23 mouse cellular contexts compared by ENCODE assay signal in genomic region chr2:102056144-102056543, GRCm38 (mm10).
DNase-seq lines count a peak whose midpoint lies in the region; ATAC-seq and TF ChIP-seq lines count a peak whose summit lies in the region.
"Had no signal": no experiment of that assay in that cellular context is flagged by ENCODE, and none has a peak within 500 bp of the region (broad histone marks: within the 10 kb centered on the region; RNA-seq: fewer than 3 reads in every experiment).

No protein-coding gene starts in this region.

- no peak for TF ChIP-seq POLR2A in heart, adult 2 months (IDR thresholded peaks at IDR 0.05; ENCODE audit: insufficient read depth, low read depth, low read length)
- TF ChIP-seq POLR2A in spleen, adult 2 months (IDR thresholded peaks at IDR 0.05; ENCODE audit: low read depth, low read length), result no peak

- no peak overlapping the region for H3K4me2 ChIP-seq in heart, postnatal 0 days (ENCODE audit: low read depth, low read length)
- H3K4me2 ChIP-seq: embryonic facial prominence, embryonic 13.5 days; heart, embryonic 12.5 days; hindbrain, embryonic 12.5 days; liver, embryonic 11.5 days; midbrain, embryonic 11.5 days had no signal

- TF ChIP-seq CTCF in heart, postnatal 0 days (IDR thresholded peaks at IDR 0.05; ENCODE audit: low read depth), result no peak
- no peak for TF ChIP-seq CTCF in heart, adult 2 months (IDR thresholded peaks at IDR 0.05)
- no peak for TF ChIP-seq CTCF in spleen, adult 2 months (IDR thresholded peaks at IDR 0.05; ENCODE audit: extremely low read depth, insufficient read depth, insufficient read length, insufficient replicate concordance)

- H3K9ac ChIP-seq in heart, postnatal 0 days (replicated peaks; ENCODE audit: low read depth, low read length), result no peak overlapping the region
- no peak overlapping the region for H3K9ac ChIP-seq in heart, adult 2 months (ENCODE audit: low read depth, low read length)
- H3K9ac ChIP-seq: embryonic facial prominence, embryonic 13.5 days; heart, embryonic 12.5 days; hindbrain, embryonic 12.5 days had no signal

- H3K79me2 ChIP-seq in heart, adult 2 months (replicated peaks; ENCODE audit: control insufficient read depth, insufficient read depth, low read length), result no peaks in the 10 kb centered on the region

- intact Hi-C loops in heart, adult 2 months (cut with DNase I), result no loop called here

- ATAC-seq in heart, postnatal 0 days (ENCODE audit: insufficient read depth, low read depth), result no peak
- ATAC-seq: CD4-positive, CD25-positive, alpha-beta regulatory T cell, adult 4 months; forebrain, embryonic 14.5 days had no signal

- H3K36me3 ChIP-seq in heart, postnatal 0 days (replicated peaks; ENCODE audit: control insufficient read depth, insufficient read depth, low read length), result no peaks in the 10 kb centered on the region
- no peaks in the 10 kb centered on the region for H3K36me3 ChIP-seq in heart, adult 2 months (ENCODE audit: control insufficient read depth, insufficient read depth, low read length)
- no peaks in the 10 kb centered on the region for H3K36me3 ChIP-seq in spleen, adult 2 months (ENCODE audit: control insufficient read depth, insufficient read depth, low read length)
- H3K36me3 ChIP-seq in embryonic facial prominence, embryonic 10.5 days (replicated peaks), result peaks cover 65% of the 10 kb centered on the region

- no peak for TF ChIP-seq EP300 in heart, postnatal 0 days (IDR thresholded peaks at IDR 0.05; ENCODE audit: low read depth)
- no peak for TF ChIP-seq EP300 in heart, adult 2 months (IDR thresholded peaks at IDR 0.05; ENCODE audit: insufficient read depth, low read depth, low read length)

- 72% methylated on average over 8 of the region's 8 CpGs for WGBS in heart, postnatal 0 days
- 52% methylated on average over 8 of the region's 8 CpGs for WGBS in heart, adult 2 months
- WGBS in spleen, adult 2 months, result 38% methylated on average over 8 of the region's 8 CpGs
- 90% methylated on average over 8 of the region's 8 CpGs for WGBS in embryonic facial prominence, embryonic 10.5 days

- no peaks in the 10 kb centered on the region for H3K9me3 ChIP-seq in heart, postnatal 0 days (replicated peaks; ENCODE audit: control insufficient read depth, low read length)
- no peaks in the 10 kb centered on the region for H3K9me3 ChIP-seq in embryonic facial prominence, embryonic 10.5 days
- H3K9me3 ChIP-seq: embryonic facial prominence, embryonic 13.5 days; heart, embryonic 12.5 days; hindbrain, embryonic 12.5 days had no signal

- no peak overlapping the region for H3K4me3 ChIP-seq in heart, postnatal 0 days (ENCODE audit: low read depth, low read length)
- H3K4me3 ChIP-seq in heart, adult 2 months, result no peak overlapping the region
- H3K4me3 ChIP-seq in spleen, adult 2 months (ENCODE audit: extremely low read depth, insufficient read depth, insufficient read length), result no peak overlapping the region
- H3K4me3 ChIP-seq in embryonic facial prominence, embryonic 10.5 days, result no peak overlapping the region
- H3K4me3 ChIP-seq: embryonic facial prominence, embryonic 13.5 days; erythroblast, embryonic 14.5 days; heart, embryonic 12.5 days; hindbrain, embryonic 12.5 days had no signal

- H3K27me3 ChIP-seq in heart, postnatal 0 days (ENCODE audit: control insufficient read depth, insufficient read depth, low read length), result no peaks in the 10 kb centered on the region
- no peaks in the 10 kb centered on the region for H3K27me3 ChIP-seq in heart, adult 2 months (ENCODE audit: control insufficient read depth, insufficient read depth, low read length)
- no peaks in the 10 kb centered on the region for H3K27me3 ChIP-seq in spleen, adult 2 months (ENCODE audit: control insufficient read depth, insufficient read depth, low read length)
- no peaks in the 10 kb centered on the region for H3K27me3 ChIP-seq in embryonic facial prominence, embryonic 10.5 days (replicated peaks; ENCODE audit: low read depth, poor library complexity, severe bottlenecking)
- H3K27me3 ChIP-seq: embryonic facial prominence, embryonic 13.5 days; heart, embryonic 12.5 days; hindbrain, embryonic 12.5 days had no signal

- peaks cover 6% of the 10 kb centered on the region; the same call in 1 of the 2 replicates for H3K4me1 ChIP-seq in heart, postnatal 0 days (ENCODE audit: control insufficient read depth, insufficient read depth)
- H3K4me1 ChIP-seq in heart, adult 2 months (ENCODE audit: control insufficient read depth, insufficient read depth, low read length), result peaks cover 3% of the 10 kb centered on the region
- H3K4me1 ChIP-seq in spleen, adult 2 months (ENCODE audit: control insufficient read depth, insufficient read depth, insufficient read length), result peaks cover 19% of the 10 kb centered on the region; the same call in 1 of the 2 replicates
- peaks cover 15% of the 10 kb centered on the region for H3K4me1 ChIP-seq in embryonic facial prominence, embryonic 10.5 days
- H3K4me1 ChIP-seq: embryonic facial prominence, embryonic 13.5 days had no signal

- peak overlapping the region; percentile 55; the same call in 1 of the 2 replicates for H3K27ac ChIP-seq in heart, postnatal 0 days (ENCODE audit: low read depth)
- no peak overlapping the region for H3K27ac ChIP-seq in heart, adult 2 months
- H3K27ac ChIP-seq in spleen, adult 2 months (ENCODE audit: insufficient read depth, low read length), result peak overlapping the region; percentile 74
- no peak overlapping the region for H3K27ac ChIP-seq in embryonic facial prominence, embryonic 10.5 days (replicated peaks)
- H3K27ac ChIP-seq: embryonic facial prominence, embryonic 13.5 days; hindbrain, embryonic 12.5 days; kidney, postnatal 0 days had no signal

- no peak for DNase-seq in heart, postnatal 0 days (ENCODE audit: low spot score)
- DNase-seq in heart, adult 2 months, result no peak
- DNase-seq in spleen, adult 2 months (ENCODE audit: low read depth in 1 of 2, low spot score in 2 of 2), result no peak
- DNase-seq in spleen, adult 18-20 months, result no peak
- peak; percentile 68 for DNase-seq in thymus, postnatal 14 days
- no peak for DNase-seq in embryonic facial prominence, embryonic 10.5 days (ENCODE audit: low spot score)
- DNase-seq in gastrocnemius, postnatal 4 days (ENCODE audit: low spot score in 2 of 2), result no peak
- DNase-seq: adrenal gland, postnatal 14 days; cerebellum, adult 18-20 months; cerebellum, postnatal 14 days; kidney, adult 11 months; lung, adult 18-20 months; lung, postnatal 14 days; right cerebral cortex, postnatal 25 days had no signal

Comparison
In these comparisons a context has a peak if more than half of its experiments do, and no peak if none do; other contexts are left out.
1. H3K27ac ChIP-seq: peak in heart, postnatal 0 days (single experiment) and spleen, adult 2 months (single experiment); none in heart, adult 2 months (single experiment) and embryonic facial prominence, embryonic 10.5 days (single experiment).